Mouse (Mus musculus) thymus, postnatal 36 days (tissue): ENCODE results near the gene Tal1.

ENCODE experiments used
- DNase-seq, 2 experiments: peaks; one replicate each; pipeline ENCODE4 v3.0.0; 2022; ENCODE audit warnings: mixed read lengths in 2 of 2

The Tal1 gene

DNA sequence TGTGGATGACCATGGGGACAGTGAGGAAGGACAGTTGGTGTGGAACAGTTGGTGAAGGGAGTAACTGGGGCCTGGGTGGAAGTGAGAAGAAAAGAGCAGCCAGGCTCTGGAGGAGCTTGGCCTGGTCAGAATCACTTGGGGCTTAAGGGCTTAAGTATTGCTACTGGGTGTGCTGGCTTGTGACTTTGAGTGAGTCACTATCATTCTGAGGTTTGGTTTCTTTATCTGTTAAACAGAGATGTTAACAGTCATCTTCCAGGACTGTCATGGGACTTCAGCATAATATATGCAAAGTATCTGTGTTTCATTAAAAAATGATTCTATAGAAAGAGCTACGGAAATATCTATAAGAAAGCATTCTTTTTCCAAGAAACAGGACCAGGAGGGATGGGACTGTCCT is 18.6 kb downstream of the Tal1 start:
- no peak for DNase-seq

DNA sequence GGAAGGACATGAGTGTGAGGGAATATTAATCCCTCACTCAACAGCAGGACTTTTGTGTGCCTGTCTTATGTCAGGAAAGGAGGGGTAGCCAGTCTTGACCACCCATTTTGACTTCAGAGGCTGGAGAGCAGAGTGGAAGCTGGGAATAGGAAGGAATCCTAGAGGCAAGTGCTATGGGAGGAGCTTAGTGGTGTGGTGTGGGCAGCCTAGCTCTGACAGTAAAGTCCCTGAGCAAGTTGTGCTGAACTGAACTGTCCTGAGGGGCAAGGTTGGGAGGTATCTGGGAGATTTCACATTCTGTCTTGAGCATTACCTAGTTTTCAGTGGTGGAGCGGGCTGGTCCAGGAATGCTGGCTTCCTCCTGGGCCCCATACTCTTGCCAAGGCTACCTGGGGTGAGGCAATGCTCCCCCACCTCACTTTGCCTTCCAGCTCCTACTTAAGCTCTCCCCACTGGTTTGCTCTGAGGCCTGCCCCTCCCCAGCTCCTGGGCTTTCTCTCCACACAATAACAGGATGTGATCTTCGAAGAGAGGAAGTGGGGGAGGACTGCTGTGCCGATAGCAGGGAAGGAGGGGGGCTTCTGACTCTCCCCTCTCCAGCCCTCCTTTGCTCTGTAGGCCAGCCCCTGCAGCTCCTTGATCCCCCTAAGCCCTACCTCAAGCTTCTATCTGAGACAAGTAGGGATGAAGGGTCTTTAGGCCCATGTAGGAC is 19.1 kb downstream of the Tal1 start:
- DNase-seq = peak; percentile 36 to 61

DNA sequence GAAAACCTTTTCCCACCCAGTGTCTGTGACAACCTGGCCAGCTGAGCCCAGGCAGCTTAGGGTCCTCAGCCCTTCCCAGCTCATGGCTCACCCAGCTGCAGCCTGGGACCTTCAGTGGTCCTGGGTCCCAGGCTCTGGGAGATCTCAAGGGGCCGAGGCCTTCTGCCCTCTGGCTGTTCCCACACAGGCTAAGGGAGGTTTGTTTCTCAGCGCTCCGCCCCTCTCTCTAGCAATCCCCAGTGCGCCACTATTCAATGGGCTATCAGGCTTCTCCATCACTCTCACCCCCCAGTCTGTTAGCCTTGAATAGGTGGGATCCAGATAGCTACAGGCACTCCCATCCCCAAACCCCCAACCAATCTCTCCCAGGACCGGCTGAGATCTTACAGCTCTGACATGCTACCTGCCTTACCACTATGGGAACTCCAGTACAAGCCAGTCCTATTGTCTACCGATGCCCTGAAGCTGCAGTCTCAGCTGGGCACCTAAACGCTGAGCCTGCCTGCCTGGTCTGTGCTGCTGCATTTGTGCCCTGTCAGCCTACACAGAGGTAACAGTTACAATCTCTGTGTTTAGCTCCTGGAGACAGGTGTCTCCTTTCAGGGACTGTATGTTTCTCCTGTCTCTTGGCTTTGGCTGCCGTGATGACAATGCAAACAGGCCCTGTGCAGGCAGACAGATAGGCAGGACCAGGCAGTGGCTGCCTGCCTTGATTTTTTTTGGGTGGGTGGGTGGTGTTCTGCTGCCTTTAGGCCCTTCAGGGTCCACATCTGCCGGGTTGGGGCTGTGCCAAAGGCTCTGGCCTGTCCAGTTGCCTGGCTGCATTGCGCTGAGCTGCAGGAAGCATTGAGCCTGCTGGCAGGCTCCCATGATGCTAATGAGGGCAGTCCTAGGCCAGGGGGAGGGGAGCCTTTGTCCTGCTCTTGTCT is 22.9 kb downstream of the Tal1 start:
- DNase-seq = no peak

DNA sequence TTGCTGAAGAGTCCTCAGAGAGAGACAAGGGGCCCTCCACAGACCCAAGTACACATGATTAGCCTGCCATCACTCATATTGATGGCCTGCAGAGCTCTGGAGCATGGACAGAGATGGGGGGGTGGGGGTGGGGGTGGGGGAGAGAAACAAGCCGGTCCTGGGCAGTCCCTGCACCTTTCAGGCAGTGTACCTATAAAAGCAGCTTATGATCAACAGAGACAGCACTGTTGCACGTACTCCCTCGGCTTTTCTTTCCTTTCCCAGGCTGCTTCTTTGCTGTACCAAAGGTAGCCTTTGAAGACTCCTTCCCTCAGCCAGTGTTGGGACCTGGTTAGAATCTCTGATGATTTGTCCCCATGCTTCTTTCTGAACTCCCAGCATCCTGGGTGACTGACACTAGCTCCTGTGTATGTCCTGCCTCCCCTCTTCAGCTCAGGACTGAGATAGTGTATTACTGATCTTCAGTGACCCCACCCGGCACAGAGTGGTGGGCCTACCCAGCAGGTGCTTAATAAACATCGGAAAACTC is 23.7 kb downstream of the Tal1 start:
- no peak for DNase-seq

DNA sequence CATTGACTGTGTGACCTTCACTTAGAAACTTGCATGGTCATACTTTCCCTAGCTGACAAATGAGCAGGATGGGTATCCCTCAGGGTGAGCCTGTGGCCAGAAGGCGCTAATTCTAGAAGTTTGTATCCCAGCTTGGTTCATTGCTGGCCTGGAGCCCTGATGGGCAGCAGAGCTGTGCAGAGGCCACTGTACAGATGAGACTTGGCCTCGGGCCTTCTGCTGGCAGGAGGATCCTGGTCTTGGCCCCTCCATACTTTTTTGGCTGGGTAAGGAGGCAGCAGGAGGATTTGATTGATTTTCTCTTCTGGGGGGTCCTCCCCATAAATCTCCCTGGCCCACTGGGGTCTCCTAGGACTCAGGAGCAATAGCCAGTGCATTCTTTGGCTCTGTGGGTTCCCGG is 26.8 kb downstream of the Tal1 start:
- no peak for DNase-seq

DNA sequence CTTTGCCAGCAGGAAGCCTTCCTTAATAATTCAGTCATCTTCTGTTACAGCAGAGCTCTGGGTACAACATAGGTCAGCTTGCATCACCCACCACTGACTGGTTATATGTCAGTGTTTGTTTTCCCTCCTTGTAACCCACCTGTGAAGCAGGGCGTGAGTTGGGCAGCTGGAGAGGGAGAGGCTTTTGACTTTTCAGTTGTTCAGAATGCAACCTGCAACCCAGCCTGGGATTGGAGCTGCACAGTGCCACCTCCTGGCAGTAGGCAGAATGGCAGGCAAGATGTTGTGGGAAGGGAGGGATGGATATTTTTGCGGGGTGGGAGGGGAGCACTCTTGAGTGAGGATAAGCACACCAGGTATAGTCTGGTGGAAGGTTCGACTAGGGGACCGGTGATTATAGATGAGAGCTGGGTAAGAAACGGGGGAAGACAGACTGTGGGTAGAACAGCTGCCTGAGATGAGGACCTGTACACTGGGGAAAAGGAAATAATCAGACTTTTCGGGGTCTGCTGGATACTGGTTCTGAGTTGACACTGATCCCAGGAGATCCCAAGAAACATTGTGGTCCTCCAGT is 29.4 kb downstream of the Tal1 start:
- peak; percentile 42 to 52 for DNase-seq

DNA sequence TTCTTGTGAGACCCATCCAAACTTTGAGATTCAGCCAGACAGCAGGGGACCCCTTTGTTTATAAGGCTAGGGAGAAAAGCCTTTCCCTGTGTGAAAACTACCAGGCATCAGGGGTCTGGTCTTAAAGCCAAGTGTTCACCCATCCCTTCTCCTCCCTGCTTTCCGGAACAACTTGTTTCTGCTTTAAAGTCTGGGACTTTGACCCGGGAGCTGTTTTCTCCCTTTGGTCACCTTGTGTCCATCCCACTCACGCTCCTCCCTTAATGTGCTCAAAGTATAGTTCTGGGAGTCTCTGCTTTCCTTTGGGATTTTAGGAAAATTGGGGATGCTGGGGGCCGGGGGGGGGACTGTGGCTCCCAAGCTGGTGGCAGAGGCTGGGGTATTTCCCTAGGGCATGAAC is 30.0 kb downstream of the Tal1 start:
- DNase-seq = no peak

DNA sequence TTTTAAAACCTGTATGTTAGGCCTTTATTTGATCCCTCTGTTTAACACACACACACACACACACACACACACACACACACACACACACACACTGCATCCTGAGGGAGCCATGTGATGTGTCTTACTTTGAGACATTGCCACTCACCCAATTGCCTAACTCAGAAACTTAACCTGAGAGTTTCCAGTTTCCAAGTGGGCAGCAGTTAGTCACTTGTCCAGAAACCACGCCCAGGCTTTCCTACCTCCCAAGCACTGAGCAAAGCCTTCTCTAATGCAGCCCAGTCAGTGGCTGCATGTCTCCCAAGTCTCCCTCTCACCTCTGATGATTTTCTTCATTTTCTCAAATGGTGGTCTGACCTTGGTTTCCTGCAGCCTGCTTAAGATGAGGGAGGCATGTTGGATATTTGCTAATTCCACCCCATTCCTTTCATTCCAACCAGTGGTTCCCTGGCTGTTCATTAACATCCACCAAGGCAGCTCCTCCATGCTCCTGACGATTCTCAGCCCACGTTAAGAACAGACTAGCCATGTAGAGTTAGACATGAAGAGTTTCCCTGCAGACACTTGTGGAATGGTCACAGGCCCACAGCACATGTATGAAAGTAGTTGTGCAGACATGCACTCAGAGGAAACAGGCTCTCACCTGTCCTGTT is 30.7 kb downstream of the Tal1 start:
- DNase-seq = no peak

DNA sequence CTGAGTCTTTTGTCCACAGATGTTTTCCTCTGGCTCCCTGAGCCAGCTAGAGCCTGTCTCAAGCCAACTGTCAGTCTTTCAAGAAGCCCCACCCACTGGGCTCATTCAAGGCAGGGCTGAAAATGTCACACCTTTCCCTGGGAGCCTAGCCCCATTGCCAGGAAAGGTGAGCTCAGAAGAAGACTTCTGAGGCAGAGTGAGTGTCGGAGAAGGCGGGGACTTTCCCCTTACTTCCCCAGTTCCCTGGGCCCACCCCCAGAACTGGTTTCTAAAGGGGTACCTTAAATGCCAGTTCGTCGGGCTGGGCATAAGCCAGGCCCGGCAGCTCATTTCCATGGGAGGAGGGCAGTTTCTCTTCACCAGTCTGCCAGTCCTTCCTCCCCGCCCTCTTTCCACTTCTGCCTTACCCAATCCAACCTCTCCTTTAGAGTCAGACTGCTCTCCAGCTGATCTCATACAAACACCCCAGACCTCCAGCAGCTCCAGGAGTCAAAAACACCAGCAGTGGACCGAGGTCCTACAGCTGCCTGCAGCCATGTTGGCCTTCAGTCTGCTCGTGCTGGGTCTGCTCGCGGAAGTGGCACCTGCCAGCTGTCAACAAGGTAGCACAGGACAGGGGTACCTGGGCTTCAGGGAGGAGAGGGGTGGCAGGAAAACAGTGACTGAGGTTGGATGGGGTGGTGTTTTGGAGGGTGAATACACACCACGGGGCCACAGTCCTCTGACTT is 32.5 kb downstream of the Tal1 start, which contains the start of gene Pdzk1ip1:
Gene Pdzk1ip1, plus strand, starts transcription at position 98 of the 728 bp plus-strand sequence.
- no peak for DNase-seq

DNA sequence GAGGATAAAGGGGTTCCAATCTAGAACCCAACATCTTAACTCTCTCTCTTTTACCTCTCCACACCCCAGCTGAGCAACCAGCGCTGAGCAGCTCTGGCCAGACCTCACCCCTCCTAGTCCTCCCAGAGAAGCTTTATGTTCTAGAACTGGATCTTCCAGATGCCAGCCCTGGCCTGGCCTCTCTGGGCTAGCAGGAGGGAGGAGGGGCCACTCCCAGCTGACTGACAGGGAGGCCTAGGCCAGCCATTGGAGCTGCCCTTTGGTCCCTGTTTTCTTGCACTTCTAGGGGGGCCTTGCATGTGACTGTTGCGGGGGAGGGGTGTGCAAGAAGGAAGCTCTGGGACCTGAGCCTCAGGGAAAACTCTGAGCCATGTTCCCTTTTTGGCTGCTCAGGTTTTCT is 34.4 kb downstream of the Tal1 start:
- no peak for DNase-seq

DNA sequence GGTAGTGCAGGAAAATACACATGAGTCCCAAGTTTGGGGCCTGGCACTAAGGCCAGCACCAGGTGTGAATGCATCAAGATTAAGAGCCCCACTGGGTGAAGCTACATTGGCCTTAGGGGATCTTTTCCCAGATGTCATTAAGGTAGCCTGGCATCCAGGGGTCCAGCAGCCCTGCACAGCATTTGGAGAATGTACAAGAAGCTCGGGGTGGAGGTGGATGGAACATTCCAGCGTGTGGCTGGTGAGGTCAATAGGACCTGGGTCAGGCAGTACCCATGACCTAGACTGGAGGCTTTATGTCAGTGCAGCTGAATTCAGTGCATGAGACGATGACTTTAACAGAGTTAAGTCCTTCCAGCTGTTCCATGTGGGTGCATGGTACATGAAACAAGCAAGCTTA is 35.6 kb downstream of the Tal1 start:
- DNase-seq = no peak

DNA sequence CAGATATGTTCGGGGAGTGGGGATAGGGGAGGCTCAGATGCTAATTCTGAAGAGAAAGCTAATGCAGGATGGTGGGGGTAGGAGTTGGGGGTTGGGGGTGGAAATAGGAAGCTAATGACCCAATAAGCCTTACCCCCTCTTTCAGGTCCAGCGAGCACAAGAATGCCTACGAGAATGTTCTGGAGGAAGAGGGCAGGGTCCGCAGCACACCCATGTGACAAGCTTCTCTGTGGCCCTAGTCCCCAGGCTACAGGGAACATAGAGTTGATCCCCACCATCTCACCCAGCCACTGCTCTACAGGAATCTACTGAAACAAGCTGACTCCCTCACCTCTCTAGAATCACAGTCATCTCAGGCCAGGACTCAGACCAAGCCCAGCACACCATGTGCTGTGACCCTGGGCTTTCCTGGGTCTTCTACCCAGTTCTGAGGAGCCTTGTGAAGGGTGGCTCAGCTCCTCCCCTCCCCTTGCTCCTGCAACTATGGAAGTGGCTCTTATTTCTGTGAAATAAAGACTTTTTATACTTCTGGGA is 37.2 kb downstream of the Tal1 start:
- no peak for DNase-seq

DNA sequence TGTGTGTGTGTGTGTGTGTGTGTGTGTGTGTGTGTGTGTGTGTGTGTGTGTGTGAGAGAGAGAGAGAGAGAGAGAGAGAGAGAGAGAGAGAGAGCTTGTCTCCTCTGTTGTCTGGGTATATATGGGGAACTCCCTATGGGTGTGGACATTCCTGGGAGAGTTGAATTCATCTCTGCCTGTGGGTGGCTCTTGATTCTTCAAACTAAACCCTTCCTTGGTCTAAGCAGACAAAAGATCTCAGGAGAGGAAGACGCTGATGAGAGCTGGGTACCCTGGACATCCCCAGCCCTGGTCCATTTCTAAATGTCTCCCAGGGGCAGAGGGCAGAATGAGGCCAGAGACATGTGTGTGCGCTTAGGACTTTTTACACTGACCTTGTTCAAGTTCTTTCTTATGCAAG is 37.8 kb downstream of the Tal1 start:
- no peak for DNase-seq

DNA sequence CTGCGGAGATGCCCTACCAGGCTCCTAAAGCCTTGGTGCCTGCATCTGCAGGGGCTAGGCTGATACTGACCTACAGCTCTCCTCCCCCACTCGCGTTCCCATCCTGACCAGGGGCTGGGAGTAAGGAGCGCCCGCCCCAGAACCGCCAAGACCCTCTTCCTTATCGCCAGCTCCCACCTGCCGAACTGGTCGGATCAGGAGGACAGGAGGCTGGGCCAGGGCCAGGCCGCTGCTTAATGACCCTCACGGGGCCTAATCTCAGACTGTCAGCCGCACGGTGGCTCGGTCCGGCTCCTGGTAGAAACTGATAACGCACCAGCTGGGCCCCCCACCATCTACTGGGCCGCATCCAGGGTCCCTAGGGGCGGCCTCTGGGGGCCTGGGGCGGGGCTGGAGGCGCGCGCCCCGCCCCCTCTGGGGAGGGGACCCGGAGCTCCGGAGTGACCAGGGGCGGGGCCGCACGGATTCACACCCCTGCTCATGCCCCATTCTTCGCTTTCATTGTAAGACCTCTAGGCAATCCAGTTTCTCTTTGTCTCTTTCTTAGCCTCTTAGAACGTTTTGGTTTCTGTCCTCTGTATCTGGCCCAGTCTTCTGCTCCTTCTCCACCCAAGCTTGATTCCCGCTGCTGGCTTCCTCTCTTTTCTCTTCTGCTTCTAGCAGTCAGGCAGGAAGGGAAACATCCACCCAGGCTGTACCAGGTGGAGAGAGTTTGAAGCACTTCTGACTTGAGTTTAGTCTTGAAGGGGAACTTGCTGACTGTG is 39.6 kb downstream of the Tal1 start:
- no peak for DNase-seq

DNA sequence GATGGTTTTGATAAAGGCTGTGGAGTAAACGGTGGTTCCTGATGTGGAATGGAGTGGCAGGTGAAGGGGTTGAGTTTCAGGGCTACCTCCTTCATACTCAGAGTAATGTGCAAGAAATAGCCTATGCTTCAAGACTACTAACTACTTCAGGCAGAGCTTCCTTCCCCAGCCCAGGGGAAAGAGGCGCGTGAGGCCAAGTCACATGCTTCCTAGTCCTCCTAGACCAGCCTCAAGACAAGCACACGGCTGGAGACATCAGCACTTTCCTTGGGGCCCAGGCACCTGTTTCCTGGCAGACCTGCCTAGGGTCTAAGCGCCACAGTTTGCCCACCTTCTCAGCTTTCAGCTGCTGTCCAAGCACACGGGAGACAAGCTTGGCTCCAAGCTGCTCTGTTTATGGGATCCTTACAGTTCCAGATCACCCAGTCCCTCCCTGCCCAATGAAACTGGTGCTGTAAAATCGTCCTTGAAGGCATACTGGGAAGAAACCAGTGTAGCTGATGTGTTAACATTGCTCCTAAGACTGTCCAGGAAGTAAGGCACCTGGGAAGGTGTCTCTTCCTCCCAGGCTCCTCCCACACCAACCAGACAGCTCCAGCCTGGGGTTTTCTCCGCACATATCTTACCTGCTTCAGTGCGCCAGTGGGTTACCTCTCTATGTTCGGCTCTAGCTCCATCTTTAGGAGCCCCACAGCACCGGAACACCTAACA is 40.4 kb downstream of the Tal1 start:
- no peak for DNase-seq

DNA sequence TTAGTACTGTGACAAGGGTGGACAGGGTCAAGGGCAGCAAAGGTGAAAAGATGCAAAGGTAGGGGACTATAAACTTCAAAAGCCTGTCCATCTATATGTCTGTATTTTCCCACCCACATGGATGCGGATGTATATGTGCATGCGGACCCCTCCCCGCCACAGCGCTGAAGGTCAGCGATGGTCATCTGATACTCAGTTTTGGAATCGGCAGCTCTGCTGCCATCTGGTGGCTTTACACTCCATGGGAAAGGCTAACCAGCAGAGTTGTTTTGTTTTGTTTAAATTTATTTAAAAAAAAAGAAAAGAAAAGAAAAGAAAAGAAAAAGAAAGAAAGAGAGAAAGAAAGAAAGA is 40.9 kb downstream of the Tal1 start:
- DNase-seq = no peak

DNA sequence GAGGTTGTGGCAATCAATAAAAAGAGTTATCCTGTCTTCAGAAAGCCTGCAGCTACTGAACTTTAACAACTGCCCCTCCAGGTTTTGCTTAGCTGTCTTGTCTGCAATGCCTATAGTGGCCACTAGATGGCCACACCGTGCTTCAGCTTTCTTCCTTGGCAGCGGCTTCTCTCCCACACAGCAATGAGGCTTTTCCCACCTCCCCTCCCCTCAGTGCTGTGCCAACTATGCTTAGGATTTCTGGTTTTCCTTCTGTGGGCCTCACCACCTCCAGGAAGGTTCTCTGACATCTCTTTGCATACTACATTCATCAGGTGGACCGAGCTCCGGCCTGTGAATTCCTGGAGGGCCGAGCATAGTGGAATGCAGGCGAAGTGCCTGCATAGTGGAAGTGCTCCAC is 45.5 kb downstream of the Tal1 start:
- DNase-seq = peak in 1 of 2 experiments; percentile 22

DNA sequence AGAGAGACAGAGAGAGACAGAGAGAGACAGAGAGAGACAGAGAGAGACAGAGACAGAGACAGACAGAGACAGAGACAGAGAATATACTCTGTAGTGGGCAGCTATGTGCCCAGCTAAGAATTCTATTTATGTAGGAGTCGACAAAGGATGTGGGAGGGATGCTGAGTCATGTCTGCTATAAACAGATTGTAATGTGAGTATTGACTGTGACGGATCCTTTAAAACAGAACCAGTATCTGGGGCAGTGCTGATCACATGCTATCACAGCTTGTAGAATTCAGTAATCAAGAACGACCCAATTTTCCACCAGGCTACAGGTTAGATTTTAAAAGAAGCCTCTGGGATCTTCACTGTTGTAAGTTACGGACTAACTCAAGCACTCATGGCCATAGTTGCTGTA is 47.3 kb downstream of the Tal1 start:
- no peak for DNase-seq

DNA sequence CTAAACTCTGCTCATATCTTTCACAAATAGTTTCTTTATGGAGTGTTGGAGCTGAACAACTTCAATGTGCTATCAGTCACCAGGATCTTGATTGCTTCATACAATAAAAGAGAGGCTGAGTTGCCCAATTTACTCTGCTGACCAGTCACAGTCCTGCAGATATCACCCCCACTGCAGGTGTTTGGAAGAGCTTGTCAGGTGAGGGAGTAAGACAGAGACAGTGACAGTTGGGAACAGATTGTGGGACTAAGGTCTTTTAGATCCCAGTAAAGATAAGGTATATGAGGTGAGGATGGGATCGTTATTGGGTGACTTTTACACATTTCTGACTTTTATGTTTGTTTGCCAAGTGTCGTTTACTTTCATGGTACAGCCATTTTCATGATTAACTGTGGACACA is 54.9 kb downstream of the Tal1 start:
- no peak for DNase-seq

DNA sequence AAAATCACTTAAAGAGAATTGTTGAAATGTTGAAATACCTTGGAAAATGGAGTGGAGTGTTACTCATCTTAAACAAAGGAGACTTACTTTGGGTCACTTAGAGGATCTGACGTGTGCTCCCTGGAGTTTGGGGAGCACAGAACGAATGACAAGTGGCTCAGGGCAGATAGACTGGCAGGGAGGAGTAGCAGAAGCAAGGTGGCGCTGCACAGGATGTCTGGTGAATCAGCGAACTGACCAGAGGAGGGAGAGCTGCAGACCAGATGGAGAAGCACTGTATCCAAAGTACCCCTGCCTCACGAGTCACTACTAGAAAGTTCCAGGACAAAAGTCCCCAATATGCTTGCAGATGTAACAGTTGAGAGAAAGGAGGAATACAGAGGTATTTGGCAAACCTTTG is 57.0 kb downstream of the Tal1 start:
- no peak for DNase-seq

DNA sequence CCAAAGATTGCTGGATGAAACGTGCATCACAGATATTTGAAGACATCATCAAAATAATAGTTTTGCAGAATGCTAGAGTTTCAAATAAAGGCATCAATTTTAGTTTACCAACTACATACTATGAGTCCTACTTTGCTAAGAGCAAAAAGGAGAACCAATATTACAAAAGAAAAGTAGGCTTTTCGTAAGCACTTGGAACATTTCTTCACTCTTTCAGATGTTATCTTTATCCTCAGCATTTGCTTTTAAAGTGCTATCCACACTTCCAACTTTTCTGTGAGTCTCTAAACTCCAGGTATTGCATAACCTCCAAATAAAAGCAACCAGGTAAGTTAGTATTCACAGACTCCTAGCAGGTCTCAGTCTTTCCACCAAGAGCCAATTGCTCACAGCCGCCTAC is 63.4 kb downstream of the Tal1 start:
- no peak for DNase-seq
